Mouse (Mus musculus): ENCODE measurements around the gene Fmo3.

Gene Fmo3

DNA sequence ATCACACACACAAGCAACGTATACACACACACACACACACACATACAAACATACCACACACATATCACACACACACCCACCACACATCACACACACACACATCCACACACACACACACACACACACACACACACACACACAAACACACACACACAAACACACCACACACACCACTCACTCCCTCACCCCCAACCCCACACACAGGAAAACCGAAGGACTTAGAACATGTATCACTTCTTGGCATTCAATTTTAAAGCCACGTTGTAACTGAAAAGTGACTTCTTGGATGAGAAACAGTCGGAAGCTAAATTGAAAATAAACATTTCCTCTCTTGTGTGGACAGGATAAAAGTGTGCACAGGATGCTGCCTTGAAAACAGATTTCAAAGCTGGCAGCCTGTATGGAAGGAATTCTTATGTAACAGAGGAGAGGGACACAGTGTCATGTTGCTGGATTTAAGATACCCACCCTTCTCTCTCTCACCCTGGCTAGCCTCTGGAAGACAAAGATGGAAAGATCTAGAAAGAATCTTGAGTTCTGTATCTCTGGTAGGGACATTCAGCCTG lies 52.9 kb downstream of the Fmo3 start:
- DNase-seq (ENCODE audit: low read depth, low spot score), result no peak

DNA sequence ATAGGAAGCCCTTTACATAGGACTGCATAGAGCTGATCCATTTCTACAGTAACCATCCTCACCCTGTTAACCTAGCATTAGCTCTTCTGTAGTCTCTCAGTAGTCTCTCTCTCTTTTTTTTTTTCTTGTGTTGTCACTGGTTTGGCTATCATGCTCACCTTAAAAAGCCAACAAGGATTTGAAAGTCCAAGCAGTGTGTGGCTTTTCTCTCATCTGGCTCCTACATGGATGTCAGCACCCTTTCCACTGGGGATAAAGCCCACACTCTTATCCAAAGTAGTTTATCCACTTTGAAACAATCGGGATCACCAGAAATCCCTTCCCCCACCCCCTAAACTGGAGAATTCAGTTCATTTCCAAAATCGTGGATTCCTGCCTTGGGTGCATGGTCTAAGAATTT lies 53.7 kb downstream of the Fmo3 start:
- no peak for DNase-seq (ENCODE audit: low read depth, low spot score)

DNA sequence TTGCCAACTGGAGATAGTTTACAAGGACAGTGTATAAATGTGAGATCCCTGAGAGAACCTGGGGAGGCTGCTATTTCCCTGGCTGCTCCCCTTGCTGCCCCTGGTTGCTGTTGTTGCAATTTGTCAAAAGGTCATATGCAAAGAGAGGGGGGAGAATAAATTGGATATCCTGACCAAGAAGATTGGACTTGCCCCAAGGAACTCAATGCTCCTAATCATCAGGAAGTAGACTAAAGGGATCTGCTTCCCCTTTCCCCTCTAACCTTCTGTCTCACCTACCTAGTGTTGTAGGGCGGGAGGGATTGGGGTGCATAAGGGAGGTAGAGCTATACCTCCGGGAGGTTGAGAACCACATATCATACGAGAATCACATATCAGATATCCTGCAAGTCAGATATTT lies 55.2 kb downstream of the Fmo3 start:
- no peak for DNase-seq (ENCODE audit: low read depth, low spot score)

DNA sequence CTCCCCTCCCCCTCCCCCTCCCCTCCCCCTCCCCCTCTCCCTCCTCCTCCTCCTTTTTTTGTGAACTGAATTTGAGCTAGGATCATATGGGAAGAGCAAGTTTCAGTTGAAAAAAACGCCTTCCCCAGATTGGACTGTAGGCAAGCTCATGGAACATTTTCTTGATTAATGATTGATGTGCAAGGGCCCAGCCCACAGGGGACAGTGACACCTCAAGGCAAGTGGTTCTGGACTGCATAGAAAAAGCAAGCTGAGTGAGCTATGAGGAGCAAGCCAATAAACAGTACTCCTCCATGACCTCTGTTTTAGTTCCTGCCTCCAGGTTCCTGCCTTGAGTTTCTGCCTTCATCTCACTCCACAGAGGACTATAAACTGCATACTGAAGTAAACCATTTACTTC lies 59.2 kb downstream of the Fmo3 start:
- no peak for DNase-seq (ENCODE audit: low read depth, low spot score)

DNA sequence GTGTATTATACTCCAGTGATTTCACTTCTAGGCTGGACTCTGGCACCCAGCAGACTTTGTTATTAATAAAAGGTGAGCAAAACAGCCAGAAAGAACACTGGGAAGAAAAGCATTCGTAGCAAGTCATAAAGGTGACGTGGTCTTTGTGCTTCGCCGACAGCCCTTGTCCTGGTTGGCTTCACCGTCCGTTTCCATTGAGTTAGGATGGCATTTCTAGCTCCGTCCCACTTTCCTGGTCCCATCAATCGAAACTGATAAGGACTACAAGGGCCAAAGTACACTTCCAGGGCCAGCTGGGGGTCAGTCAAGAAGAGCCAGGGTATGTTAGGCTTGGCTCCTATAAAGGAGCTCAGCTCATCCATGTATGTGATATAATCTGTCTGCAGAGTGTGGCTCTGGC lies 67.7 kb downstream of the Fmo3 start:
- no peak for DNase-seq (ENCODE audit: low read depth, low spot score)

DNA sequence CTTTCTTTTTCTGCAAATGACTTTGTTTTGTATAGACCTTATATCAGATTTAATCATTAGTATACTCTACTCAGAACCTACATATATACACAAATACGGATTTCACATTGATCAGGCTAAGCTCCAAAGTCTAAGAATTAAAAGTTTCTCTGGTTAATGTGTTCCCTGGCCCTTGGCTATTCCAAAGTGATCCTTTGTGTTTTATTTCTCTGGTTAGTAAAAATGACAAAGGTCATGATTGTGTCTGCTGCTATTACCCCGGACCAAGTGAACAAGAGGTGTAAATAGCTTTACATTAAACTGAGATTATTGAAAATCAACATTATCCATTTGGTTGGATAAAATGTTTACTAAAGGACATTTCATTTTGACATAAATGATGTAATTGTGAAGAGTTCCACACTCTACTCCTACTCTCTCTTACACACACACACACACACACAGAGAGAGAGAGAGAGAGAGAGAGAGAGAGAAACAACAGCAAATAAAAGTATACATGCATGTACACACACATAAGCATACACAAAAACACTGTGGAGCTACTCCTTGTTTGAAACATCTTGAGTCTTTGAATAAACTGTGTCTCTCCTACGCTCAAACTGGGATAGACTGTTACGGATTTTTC lies 69.3 kb downstream of the Fmo3 start:
- DNase-seq (ENCODE audit: low read depth, low spot score), result no peak

DNA sequence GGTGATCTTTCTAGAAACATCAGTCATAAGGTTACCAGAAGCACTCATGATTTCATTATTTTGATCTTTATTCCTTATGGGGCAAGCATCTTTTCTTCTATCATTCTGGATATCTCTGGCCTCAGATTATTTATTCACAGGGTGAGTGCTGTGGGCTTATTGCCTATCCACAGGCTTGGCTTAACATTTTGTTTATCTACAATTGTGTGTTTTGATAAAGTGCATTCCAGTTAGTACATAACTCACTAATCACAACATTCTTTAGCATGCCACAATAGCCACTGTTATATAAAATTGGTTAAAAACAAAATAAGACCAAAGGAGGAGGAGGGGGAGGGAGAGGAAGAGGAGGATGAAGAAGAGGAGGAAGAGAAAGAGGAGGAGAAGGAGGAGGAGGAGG lies 72.2 kb downstream of the Fmo3 start:
- no peak for DNase-seq (ENCODE audit: low read depth, low spot score)

All from CD4-positive, CD25-positive, alpha-beta regulatory T cell, adult 2 months (primary cell).